Mouse (Mus musculus) midbrain, embryonic 14.5 days (tissue): Measurements from ENCODE around the gene Gm4787. TPM values are rescaled to one million over a fixed set of nuclear protein-coding genes. Genes with fewer than 3 reads are reported as not detected.
A peak's percentile ranks its signal among the peaks of the same experiment; 100 is the strongest.
"Not testable (repeated sequence)": the region's sequence is repeated elsewhere in the genome, so short reads cannot be mapped to it uniquely, and the experiment has no call there.

Source experiments
- ATAC-seq: fragments of 200-750 bp; cut with Nextera tagmentation; 2 replicates; pipeline ENCODE4 v1.8.0; 2017; ENCODE audit warnings: moderate number of reproducible peaks, moderate library complexity; ENCODE audit not compliant: low FRiP score, low TSS enrichment
- DNase-seq: peaks from one replicate; pipeline ENCODE4 v3.0.0-alpha.2; 2015
- H3K27ac ChIP-seq: fragments of 300-500 bp; sonication (generic); replicated peaks from 2 replicates; pipeline ENCODE4 v1.5.1; 2014; ENCODE audit warnings: mild to moderate bottlenecking, low read depth, low read length, moderate library complexity
- H3K27me3 ChIP-seq: fragments of 300-500 bp; sonication (generic); 2 replicates; pipeline ENCODE4 v1.6.1; 2014; ENCODE audit warnings: low read length, control low read depth, mixed read lengths; ENCODE audit not compliant: control insufficient read depth, insufficient read depth
- H3K36me3 ChIP-seq: fragments of 300-500 bp; sonication (generic); 2 replicates; pipeline ENCODE4 v1.6.1; 2014; ENCODE audit warnings: low read length, control low read depth; ENCODE audit not compliant: control insufficient read depth, insufficient read depth
- H3K4me1 ChIP-seq: fragments of 300-500 bp; sonication (generic); 2 replicates; pipeline ENCODE4 v1.6.1; 2014; ENCODE audit warnings: mild to moderate bottlenecking, antibody characterized with exemption, low read length, control low read depth; ENCODE audit not compliant: control insufficient read depth, insufficient read depth
- H3K4me2 ChIP-seq: fragments of 300-500 bp; sonication (generic); 2 replicates; pipeline ENCODE4 v1.6.1; 2014; ENCODE audit warnings: mild to moderate bottlenecking, low read length, moderate library complexity
- H3K4me3 ChIP-seq: fragments of 300-500 bp; sonication (generic); replicated peaks from 2 replicates; pipeline ENCODE4 v1.5.1; 2014; ENCODE audit warnings: low read depth, low read length
- H3K9ac ChIP-seq: fragments of 300-500 bp; sonication (generic); replicated peaks from 2 replicates; pipeline ENCODE4 v1.6.1; 2014; ENCODE audit warnings: mild to moderate bottlenecking, low read length, moderate library complexity
- H3K9me3 ChIP-seq: fragments of 300-500 bp; sonication (generic); 2 replicates; pipeline ENCODE4 v1.6.1; 2016; ENCODE audit warnings: low read length, control low read depth, mixed read lengths; ENCODE audit not compliant: control insufficient read depth
- WGBS: fragments of 180-500 bp; shearing (Covaris S2); extraction: QIAGEN DNeasy Blood & Tissue Kit; methylation state at CpG from one replicate; pipeline ENCODE4 v1.1.7; 2014; 5-methylcytosine and 5-hydroxymethylcytosine counted together
- polyA plus RNA-seq: library from polyadenylated mRNA; unstranded; fragments of >200 nt; fragmentation: Nextera tagmentation; extraction: Ambion mirVana; gene quantifications from 2 replicates; pipeline ENCODE4 v1.2.1, GENCODE M21; 2014

Gene Gm4787
- polyA plus RNA-seq: 0.32 and 0.39 TPM in 2 replicates

DNA sequence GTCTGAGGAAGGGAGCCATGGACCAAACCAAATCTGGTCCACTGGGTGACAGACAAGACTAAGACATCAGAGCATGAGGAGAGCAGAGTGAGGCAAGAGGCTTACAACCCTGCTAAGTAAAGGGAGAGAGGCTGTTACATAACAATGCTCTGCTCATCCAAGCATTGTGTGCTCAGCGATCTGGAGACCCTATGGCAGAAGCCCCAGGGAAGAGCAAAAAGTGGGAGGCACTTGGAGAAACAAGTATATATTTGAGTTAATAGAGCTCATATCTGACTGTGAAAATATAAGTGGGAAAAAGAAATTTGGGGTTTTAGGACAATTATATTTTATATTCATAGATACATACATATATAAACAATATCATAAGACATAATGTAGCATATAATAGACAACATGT is at the start of gene Gm4787:
Gene Gm4787 (minus strand): TSS at position 101 of the 400 bp plus-strand sequence.
- not testable (repeated sequence) for H3K27me3 ChIP-seq, H3K4me3 ChIP-seq, H3K9me3 ChIP-seq, DNase-seq, ATAC-seq, H3K36me3 ChIP-seq, H3K4me2 ChIP-seq, H3K4me1 ChIP-seq, H3K9ac ChIP-seq, H3K27ac ChIP-seq
- WGBS: 39% methylated on average over 1 of the region's 1 CpGs

DNA sequence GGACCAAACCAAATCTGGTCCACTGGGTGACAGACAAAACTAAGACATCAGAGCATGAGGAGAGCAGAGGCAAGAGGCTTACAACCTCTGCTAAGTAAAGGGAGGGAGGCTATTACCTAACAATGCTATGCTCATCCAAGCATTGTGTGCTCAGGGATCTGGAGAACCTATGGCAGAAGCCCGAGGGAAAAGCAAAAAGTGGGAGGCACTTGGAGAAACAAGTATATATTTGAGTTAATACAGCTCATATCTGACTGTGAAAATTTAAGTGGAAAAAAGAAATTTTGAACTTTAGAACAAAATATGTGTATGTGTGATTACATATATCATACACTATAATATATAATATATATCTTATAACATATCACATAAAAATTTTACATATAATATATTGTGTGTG is 42.6 kb upstream of the Gm4787 start, which contains the start of gene Adam4:
Gene Adam4 (minus strand): TSS at position 101 of the 400 bp plus-strand sequence.
- Histone ChIP-seq H3K4me3 (no peak within 1 kb of the TSS), H3K27ac (no peak within 1 kb of the TSS), H3K9me3 (peaks cover 4% of the 10 kb centered on the region; the same call in 1 of the 2 replicates), H3K27me3 (no peaks in the 10 kb centered on the region), H3K9ac (no peak within 1 kb of the TSS), H3K36me3 (no peaks in the 10 kb centered on the region), H3K4me2 (no peak within 1 kb of the TSS), H3K4me1 (no peaks in the 10 kb centered on the region)
- ATAC-seq (no peak), DNase-seq (no peak)
- 91% methylated on average over 1 of the region's 1 CpGs for WGBS

DNA sequence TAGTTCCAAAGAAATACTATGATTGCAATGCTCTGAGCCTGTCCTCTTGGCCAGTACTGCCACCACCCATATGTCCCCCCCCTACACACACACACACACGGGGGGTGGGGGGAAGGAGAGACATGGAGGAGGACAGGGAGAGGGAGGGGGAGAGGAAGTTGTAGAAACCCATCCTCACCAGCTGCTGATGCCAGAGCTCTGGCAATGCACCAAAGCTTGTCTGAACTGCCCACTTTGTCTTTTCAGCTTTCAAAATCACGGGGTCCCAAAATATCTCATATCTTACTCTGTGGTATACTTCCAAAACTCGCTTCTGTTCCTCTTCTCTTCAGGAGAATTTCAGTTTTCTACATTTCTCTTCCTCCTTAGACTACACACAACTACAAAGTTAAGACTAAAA is 33.9 kb upstream of the Gm4787 start:
- no peak overlapping the region for H3K4me2 ChIP-seq
- no peak overlapping the region for H3K27ac ChIP-seq
- H3K9ac ChIP-seq: no peak overlapping the region
- no peaks in the 10 kb centered on the region for H3K36me3 ChIP-seq
- WGBS: 83% methylated on average over 3 of the region's 3 CpGs
- H3K9me3 ChIP-seq: no peaks in the 10 kb centered on the region
- no peak for DNase-seq
- ATAC-seq: no peak
- no peaks in the 10 kb centered on the region for H3K4me1 ChIP-seq
- H3K4me3 ChIP-seq: no peak overlapping the region
- H3K27me3 ChIP-seq: no peaks in the 10 kb centered on the region

DNA sequence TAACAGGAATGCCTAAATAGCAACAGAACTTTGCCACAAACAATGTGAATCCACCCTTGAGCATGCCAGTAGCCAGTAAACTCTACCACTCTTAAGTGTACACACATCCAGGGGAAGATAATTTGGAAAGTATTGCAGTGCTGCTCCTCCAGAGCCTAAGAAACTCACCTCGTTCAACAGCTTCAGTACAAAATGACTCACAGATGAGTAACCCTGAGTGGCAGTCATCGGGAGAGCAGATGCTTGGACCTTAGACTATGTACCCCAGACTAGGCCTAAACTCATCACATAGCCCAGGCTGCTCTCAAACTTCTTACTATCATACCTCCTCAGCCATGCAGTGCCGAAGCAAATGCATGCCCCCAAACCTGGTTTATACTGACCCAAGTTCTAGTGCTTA is 29.7 kb upstream of the Gm4787 start:
- no peak overlapping the region for H3K9ac ChIP-seq
- H3K36me3 ChIP-seq: no peaks in the 10 kb centered on the region
- H3K9me3 ChIP-seq: no peaks in the 10 kb centered on the region
- DNase-seq: no peak
- no peaks in the 10 kb centered on the region for H3K4me1 ChIP-seq
- no peak for ATAC-seq
- H3K27me3 ChIP-seq: no peaks in the 10 kb centered on the region
- no peak overlapping the region for H3K27ac ChIP-seq
- no peak overlapping the region for H3K4me3 ChIP-seq
- H3K4me2 ChIP-seq: no peak overlapping the region
- 82% methylated on average over 3 of the region's 3 CpGs for WGBS

DNA sequence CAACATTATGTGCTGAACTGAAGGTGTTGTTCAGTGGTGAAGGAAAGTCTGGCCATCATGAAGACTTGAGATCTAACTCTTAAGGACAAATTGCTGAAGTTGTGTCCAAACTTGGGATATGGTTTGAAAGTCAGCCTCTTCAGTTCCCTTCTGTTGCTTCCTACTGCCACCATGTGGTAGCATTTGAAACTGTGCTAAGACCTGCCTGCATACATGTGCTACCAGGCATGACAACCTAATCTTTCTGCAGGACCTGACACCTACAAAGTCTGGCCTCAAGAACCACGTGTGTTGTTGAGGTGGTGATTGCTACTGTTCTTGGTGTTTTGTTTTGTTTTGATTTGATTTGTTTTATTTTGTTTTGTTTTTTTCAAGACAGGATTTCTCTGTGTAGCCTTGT is 22.9 kb upstream of the Gm4787 start:
- no peaks in the 10 kb centered on the region for H3K4me1 ChIP-seq
- H3K9me3 ChIP-seq: no peaks in the 10 kb centered on the region
- H3K9ac ChIP-seq: no peak overlapping the region
- H3K27ac ChIP-seq: no peak overlapping the region
- peak; percentile 87 for DNase-seq
- no peaks in the 10 kb centered on the region for H3K27me3 ChIP-seq
- 7% methylated on average over 1 of the region's 1 CpGs for WGBS
- ATAC-seq: no peak
- H3K4me2 ChIP-seq: no peak overlapping the region
- H3K4me3 ChIP-seq: no peak overlapping the region
- no peaks in the 10 kb centered on the region for H3K36me3 ChIP-seq

DNA sequence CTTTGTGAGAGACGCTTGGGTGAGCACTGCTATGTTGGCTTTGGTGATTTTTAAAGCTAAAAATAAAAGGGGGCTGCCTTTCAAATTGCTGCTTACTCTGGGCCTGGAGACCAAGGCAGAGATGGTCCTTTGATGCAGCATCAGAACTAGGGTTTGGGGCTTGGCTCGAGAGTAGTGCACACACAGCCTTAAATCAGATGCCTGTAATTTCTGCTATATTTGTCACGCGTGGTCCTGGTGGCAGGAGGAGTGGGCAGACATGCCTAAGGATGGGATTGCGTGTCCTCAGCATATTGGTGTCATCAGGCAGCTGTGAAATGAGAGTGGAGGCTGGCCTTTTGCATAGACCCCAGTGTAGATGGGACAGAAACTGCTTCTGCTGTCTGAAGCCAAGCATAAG is 45.4 kb downstream of the Gm4787 start:
- H3K27me3 ChIP-seq: no peaks in the 10 kb centered on the region

DNA sequence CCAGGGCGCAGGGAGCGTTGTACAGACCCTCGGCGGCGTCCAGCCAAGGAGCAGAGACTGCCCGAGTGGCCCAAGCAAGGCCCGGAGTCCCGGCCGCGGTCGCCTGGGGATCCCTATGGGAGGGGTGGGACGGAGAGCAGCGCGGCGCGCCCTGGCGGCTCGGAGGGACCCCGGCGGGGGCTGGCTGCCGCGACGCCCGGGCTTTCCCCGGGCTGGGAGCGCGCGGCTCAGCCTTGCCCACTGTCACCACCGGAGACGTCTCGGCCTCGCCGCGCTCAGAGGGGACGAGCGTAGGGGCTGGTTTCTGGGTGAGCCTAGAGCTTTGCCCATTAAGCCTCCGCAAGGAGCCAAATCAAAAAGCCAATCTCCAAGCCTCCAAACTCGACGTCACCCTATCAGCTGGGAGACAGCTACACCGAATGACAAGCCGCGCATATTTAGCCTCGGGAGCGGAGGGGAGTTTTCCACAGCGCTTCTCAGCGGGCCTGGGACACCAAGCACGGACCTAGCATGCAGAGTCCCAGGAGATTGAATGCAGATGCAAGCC is 46.3 kb downstream of the Gm4787 start, which contains the start of gene Slc8a3:
Gene Slc8a3 (minus strand): TSS at position 306 of the 547 bp plus-strand sequence.
- Histone ChIP-seq H3K4me3 (peak within 1 kb of the TSS; percentile 80), H3K27ac (peak within 1 kb of the TSS; percentile 88), H3K27me3 (no peaks in the 10 kb centered on the region), H3K9ac (peak within 1 kb of the TSS; percentile 88), H3K4me2 (peak within 1 kb of the TSS; percentile 96), H3K9me3 (no peaks in the 10 kb centered on the region), H3K4me1 (peaks cover 17% of the 10 kb centered on the region), H3K36me3 (no peaks in the 10 kb centered on the region)
- DNase-seq (peak; percentile 80), ATAC-seq (peak; percentile 67)
- under 1% methylated on average over 47 of the region's 47 CpGs for WGBS

More for the DNA sequence above, 45.4 kb downstream of the Gm4787 start:
- peaks cover 17% of the 10 kb centered on the region for H3K4me1 ChIP-seq
- H3K9me3 ChIP-seq: no peaks in the 10 kb centered on the region
- no peak for ATAC-seq
- WGBS: 63% methylated on average over 5 of the region's 5 CpGs
- peak overlapping the region; percentile 80 for H3K4me3 ChIP-seq
- peak overlapping the region; percentile 96 for H3K4me2 ChIP-seq
- DNase-seq: peak; percentile 12
- H3K9ac ChIP-seq: peak overlapping the region; percentile 88; the same call in 1 of the 2 replicates
- H3K27ac ChIP-seq: no peak overlapping the region
- no peaks in the 10 kb centered on the region for H3K36me3 ChIP-seq

DNA sequence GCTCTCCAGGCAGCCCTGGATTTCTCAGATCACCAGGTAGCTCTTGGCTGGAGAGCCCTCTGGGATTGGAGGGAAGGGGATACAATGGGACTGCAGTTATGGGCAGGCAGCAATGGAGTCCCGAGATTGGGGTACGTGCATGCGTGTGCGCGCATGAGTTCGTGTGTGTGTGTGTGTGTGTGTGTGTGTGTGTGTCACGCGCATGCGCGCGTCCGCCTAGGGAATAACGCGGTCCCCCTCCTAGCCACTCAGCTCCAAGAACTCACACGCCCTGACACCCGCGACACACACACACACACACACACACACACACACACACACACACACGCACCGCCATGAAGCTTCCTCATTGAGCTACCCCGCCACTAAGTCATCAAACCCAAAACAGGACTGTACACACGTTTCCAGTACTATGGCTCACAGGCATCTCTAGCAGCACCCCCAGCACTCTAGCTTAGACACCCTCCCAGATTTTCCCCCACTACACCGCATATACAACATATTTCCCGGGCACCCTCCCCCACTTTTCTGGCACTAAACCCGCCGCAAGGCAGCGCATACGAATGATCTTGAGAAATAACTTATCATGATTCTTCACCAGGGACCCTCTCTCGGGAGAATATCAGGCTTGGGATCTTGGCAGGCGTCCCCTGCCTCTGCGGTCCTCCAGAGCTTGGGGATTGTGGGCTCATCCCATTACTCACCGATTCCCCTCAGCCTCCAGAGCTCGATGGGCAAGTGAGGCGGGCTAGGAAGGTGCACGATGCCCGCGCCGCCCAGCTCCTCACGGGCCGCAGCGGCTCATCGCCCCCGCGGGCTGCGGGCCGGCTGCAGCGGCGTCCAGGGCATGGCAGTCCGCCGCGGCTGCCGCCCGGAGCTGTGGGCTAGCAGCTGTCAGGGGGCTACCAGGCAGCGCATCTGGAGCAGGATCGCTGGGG is 47.1 kb downstream of the Gm4787 start:
- Histone ChIP-seq H3K27me3 (no peaks in the 10 kb centered on the region), H3K27ac (peak overlapping the region; percentile 88), H3K4me2 (peak overlapping the region; percentile 96), H3K4me1 (peaks cover 17% of the 10 kb centered on the region), H3K36me3 (no peaks in the 10 kb centered on the region), H3K9ac (peak overlapping the region; percentile 88), H3K9me3 (no peaks in the 10 kb centered on the region), H3K4me3 (peak overlapping the region; percentile 80)
- ATAC-seq (peak; percentile 85), DNase-seq (peak; percentile 89)
- under 1% methylated on average over 54 of the region's 54 CpGs for WGBS
